Mouse (Mus musculus) adrenal gland, adult 18-20 months (tissue): ENCODE results near the gene Ccdc115. TPM values are rescaled to one million over a fixed set of nuclear protein-coding genes. Genes with fewer than 3 reads are reported as not detected.

Source experiments
- DNase-seq, 2 experiments: peaks; one replicate each; pipeline ENCODE4 v3.0.0; 2021 to 2022; ENCODE audit warnings: low spot score in 2 of 2
- long read RNA-seq, 2 experiments: library from polyadenylated mRNA; stranded (forward); transcript quantifications; one replicate each; pipeline ENCODE4 v2.0.0; 2021
- total RNA-seq, 2 experiments: library from RNA; stranded (reverse); gene quantifications; 1 replicate in 1 of 2; 2 replicates in 1 of 2; pipeline ENCODE4 v1.2.3; 2021

Gene Ccdc115
- total RNA-seq, result 10 to 100 TPM; 16.0 to 18.0 TPM
- long read RNA-seq, experiment 1, transcript Ccdc115-201 (5 exons, 1,705 nt), result major isoform, 22 of 27 reads
- long read RNA-seq, experiment 1, partial matches to known transcripts, result 1 of 27 reads
- long read RNA-seq, experiment 1, other reads (novel, unspliced or antisense), result 3 of 27 reads
- long read RNA-seq, experiment 2, transcript Ccdc115-201 (5 exons, 1,705 nt), result major isoform, 48 of 49 reads
- long read RNA-seq, experiment 2, partial matches to known transcripts, result 1 of 49 reads
- long read RNA-seq, experiment 2, other reads (novel, unspliced or antisense), result 0 of 49 reads

DNA sequence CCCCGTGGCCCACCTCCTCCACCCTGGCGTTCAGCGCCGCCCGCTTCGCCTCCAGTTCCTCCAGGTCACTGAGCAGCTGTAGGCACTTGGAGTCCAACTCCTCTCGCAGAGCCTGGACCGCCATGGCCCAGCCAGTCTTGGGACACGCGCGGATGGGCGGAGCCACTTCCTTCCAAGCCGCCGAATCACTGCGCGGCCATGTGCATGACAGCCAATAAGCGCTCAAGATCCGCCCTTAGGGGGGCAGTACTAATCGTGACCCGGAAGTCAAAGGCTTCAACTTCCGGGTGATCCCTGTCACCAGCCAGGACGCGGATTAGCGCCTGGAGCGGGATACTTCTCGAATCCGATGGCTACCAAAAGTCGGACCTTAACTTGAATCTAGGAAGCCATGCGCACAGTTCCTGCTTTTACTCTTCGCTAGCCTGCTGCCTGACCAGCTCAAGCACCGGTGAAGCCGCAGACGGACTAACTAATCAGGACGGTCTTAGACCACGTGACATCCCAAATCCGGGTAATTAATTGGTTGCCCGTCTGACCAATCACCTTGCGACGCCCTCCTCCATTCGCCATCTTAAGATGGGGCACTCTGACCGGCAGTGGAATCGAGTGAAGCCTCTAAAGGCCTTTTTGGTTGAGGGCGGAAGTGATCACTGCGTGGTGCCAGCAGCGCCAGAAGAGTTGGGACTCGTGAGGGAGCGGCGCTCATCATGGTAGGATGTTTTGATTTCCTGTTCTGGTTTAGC is at the start of gene Ccdc115, which contains the start of gene Imp4:
Gene Ccdc115 (minus strand): TSS at position 458 of the 746 bp plus-strand sequence.
Gene Imp4 (plus strand): TSS at position 637 of the 746 bp plus-strand sequence.
- DNase-seq, result peak; percentile 86 to 88

DNA sequence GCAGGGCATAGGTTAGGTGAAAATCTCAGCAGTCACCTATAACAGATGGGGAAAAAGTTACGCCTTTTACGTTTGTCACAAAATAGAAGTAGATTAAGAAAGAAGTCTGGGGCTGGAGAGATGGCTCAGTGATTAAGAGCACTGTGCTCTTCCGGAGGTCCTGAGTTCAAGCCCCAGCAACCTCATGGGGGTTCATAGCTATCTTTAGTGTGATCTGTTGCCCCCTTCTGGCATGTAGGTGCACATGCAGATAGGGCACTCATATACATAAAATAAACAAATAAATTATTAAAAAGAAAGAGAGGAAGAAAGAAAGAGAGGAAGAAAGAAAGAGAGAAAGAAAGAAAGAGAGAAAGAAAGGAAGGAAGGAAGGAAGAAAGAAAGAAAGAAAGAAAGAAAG is 47.9 kb upstream of the Ccdc115 start:
- no peak for DNase-seq

DNA sequence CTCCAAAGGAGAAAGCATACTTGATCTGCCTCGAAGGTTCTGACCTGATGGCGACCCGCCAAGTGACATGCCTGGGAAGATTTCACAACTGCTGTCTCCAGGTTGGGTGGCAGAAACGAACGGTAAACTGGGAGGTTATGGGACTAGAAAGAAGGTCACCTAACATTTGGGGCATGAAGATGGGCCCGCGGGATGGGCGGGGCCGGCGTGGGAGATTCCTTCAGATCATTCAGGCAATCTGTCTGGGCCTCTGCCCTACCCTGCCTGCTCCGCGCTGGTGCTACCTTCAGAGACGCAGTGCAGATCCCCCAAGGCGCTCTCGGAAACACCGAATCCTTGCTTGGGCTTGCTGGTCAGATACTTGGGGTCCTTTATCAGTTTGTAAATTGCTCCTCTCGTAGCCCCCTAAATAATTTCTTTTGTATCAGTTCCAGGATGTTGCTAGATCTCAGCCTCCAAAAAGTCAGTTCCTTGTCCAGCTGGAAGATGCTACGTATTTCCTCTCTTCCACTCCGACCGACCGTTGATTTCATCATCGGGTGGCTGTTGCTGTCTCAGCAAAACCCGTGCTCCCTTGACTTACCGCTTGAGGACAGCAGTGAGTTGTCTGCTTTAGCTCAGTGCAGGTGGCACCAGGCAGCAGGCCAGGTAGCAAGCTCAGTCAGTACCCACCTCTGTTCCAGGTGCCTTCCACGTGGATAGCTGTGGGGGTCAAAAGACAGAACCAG is 46.2 kb upstream of the Ccdc115 start:
- DNase-seq, result no peak

DNA sequence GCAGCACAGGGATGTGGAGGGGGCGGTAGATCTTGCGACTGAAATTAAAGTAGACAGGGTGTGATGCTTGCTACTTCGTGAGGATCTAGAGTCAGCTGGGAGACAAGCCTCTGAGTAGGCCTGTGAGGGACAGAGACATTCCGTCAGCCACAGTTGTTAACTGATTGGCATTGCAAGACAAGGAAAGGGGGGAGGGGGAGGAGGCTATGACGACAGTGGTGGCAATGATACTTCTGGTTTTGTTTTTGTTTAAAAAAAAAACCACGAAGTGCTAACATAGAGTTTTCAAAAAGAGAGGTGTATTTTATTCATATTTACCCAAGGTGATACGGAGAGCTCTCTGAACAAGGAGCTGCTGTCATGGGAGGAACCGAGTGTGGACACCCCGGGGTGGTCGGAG is 45.0 kb upstream of the Ccdc115 start:
- no peak for DNase-seq

DNA sequence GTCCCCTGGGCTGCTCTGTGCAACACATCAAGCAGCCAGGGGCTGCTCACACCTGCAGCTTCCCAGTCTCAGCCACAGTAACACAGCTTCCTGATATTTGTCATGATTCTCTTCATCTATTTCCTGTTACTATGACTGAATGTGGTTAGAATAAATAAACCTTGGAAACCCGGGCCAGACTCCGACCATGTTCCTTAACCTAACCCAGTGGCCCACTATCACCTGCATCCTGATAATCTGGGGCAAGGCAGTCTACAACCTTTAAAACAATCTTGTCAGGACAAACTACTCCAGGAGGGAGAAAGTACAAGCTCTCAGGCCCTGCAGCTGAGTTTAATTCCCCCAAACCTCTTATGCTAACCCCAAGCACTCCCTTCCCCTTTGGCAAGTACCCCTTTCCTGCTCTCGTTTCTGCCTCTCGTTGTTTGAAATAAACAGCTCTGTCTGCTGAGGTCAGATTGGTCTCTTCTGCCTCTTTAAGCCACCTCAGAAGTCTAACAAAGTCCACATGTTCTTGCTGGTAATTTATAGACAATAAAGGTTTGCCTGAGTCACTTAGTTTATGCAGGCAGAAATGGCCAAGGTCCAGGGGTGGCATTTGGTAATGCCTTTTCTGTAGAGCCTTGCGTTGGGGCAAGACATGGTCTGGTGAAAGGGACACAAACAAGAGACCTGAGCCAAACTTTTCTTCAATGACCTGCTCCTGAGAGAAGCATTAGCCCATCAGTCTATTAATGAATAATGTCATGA is 42.6 kb upstream of the Ccdc115 start:
- DNase-seq, result no peak

DNA sequence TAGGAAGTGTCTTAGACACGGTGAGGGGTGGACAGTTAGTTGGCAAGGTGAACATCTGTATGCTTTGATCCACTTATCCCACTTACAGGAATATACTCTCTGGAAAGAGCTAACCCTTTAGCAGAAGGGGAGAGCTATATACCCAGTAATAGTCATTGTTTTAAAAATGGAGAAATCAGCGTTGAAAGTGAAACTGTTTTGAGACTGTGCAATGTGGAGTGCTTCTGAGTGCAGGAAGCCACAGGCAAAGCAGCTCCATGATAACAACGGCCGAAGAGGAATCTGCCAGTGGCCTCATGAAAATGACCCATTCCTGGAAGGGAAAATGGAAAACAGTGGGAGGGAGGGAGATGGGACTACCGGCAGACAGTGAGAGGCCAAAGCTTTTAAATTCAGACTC is 41.3 kb upstream of the Ccdc115 start:
- DNase-seq, result no peak

DNA sequence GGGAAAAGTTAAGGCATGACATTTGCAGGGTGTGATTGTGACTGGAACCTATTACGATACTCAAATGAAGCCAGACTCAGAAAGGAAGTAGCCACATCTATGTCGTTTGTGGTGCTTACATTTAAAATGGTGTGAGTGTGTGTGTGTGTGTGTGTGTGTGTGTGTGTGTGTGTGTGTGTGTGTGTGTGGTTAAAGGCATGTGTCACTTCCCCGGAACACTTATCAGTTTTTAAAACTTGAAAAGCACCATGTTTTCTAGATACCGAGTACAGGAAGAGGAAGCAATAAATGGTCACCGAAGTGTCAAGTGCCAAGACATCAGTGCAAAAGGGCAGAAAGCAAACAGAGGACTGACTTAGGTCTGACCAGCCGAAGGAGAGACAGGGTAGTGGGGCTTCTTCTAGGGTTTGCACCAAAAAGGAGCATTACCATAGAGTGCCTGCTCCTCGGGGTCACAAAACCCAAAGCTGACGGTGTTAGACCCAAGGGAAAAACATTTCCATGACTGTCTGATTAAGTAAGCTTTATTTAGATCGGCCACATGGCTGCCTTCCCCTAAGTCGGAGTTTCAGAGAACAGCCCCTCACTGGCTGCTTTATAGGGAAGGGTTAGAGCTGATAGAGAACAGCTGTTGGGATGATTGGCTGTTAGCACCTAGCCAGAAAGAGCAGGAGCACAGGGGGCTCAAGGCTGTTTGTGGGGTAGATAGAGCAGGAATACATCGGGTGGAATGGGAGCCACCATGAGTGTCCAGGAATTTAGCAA is 39.6 kb upstream of the Ccdc115 start:
- no peak for DNase-seq

DNA sequence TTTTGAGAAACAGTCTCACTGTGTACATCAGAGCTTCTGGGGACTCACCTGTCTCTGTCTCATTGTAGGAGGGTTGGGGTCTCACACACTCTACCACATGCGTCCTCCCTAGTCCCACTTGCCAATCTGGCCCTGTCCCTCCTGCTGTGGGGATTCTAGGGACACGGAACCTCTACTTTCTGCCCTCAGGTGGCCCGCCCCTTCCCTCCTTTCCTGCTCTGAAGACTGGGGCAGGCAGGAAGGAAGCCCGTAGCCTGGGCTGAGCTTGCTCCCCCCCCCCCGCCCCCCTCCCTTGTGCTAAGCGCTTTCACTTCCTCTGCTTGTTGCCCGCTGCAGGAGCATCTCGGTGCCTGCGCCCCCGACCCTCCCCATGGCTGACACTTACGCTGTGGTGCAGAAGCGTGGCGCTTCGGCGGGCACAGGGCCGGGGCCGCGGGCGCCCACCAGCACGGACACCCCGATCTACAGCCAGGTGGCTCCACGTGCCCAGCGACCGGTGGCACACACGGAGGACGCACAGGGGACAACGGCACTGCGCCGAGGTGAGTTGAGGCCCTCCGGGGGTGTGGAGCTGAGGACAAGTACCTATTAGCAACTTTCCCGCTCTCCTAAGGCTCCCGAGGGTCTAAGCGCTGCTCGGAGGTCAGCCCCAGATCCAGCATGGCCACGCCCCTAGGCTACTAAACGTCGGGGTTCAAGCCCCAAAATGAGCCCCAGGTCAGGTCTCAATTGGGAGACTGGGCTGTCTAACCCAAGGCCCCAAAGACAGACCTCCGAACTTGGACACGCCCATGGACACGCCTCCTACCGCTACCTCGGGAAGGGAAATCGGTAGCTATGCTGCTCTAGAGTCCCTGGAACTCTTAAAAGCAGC is 33.2 kb upstream of the Ccdc115 start:
- DNase-seq, result peak; percentile 27 to 33

DNA sequence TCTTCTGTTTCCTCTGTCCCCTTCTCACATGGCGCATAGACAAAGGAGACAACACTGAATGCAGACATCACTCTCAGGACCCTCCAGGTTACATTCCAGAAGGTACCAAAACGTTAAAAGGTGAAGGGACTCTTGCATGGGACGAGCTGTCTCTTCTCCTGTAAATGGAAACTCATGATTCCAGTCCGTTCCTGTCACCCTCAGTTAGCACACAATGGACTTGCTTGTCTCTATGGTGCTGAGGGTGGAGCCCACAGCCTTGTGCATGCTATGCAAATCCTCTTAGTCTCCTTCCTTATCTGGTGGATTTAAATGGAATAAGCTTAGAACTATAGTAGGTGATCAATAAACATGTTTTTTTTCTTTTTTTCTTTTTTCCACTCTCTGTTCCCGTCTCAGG is 30.3 kb upstream of the Ccdc115 start:
- no peak for DNase-seq

DNA sequence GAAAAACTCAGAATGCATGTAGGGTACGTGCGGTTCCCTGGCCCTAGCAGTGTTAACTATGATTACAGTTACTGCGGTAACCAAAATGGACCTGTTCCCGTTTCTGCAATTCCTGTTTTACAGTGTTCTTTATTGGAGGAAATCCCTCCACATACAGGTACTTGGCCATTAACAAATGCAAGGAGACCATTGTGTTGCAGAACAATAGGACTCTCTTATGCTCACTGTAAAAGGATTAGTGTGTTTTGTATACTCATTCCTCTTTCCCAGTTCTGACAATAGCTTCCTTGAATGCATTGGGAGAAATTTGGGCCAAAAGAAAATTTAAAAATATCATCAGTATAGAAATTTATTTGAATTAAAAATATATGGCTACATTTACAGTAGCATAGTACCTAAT is 29.0 kb upstream of the Ccdc115 start:
- no peak for DNase-seq

DNA sequence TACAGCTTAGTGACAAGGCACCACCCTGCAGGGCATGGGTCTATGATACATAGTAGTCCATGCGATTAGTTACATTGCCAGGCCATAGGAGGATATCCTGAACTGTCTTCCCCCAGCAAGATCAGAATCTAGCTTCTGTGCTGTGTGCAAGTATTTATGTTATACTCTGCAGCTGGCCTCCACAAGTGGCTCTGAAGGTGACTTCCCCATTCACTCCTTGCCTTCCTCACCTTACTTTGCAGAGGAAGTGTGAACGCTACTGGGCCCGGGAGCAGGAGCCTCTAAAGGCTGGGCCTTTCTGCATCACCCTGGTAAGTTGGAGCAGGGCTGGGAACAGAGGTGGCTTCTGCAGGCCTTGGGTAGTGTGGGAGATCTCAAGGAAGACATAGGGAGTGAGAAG is 28.6 kb upstream of the Ccdc115 start:
- DNase-seq, result no peak

DNA sequence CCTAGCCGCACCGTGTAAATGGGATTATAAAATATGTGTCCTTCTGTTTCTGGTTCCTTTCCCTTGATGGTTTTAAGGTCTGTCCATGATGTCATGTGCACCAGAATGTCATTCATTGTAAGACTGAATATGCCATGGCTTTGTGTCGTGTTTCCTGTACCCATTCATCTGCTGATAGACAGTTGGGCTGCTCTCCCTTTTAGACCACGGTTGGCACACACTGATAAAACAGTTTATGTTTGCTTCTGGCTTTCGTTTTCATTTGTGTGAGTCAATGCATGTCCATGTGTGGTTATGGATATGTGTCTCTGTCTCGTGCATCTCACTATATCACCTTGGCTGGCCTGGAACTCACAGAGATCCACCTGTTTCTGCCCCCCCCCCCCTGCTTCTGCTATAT is 26.0 kb upstream of the Ccdc115 start:
- DNase-seq, result no peak

DNA sequence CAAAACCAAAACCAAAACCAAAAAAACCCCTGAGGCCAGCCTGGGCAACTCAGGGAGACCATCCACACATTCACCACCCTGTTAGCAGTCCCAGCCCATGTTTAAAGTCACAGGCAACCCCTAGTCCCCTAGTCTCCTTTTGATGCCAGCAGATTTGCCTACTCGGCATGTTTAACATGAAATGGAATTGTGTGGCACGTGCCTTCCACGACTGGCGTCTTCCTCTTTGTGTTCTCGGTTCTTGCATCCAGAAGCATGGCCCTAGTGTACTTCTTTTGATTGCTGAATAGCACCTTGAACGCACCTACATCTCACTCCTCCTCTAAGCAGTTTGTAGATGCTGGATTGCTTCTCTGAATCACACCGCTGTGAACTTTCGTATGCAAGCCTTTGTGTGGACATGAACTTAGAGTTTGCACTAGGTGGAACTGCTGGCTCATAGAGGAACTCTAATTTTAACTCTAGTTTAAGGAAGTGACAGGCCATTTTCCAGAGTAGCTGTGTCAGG is 24.9 kb upstream of the Ccdc115 start:
- no peak for DNase-seq

DNA sequence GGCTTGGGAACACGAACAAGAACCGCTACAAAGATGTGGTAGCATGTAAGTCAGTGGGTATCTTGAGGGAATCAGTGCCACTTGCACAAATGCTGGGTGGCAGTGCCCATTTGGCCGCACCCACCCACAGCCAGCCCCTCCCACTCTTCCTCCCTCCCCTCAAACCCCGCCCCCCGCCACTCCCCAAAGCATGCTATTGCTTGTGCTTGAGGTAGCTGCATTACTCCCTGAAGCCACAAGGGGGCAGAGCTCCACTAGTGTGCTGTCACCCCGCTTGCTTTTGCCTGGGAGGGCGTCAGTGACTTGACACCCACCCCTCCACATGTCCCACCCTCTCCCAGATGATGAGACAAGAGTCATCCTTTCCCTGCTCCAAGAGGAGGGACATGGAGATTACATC is 23.3 kb upstream of the Ccdc115 start:
- DNase-seq, result peak; percentile 38 to 51

DNA sequence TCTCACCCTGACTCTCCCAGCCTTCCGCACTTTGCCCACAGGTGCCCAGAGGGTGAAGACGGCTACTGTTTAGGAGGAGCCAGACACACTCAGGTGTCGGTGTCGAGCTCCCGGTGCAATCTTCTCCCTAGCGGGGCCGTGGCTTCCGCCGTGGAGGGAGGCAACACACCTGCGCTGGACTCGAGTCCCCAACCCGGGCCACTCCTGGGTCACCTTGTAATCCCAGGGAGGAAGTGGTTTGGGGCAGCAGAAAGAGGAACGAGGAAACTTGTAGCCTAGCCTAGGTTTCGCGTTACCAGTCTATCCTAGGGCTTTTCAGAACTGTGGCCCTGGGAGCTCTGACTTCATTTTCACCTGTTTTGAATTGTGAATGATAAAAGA is 20.6 kb upstream of the Ccdc115 start:
- peak in 1 of 2 experiments; percentile 38 for DNase-seq

DNA sequence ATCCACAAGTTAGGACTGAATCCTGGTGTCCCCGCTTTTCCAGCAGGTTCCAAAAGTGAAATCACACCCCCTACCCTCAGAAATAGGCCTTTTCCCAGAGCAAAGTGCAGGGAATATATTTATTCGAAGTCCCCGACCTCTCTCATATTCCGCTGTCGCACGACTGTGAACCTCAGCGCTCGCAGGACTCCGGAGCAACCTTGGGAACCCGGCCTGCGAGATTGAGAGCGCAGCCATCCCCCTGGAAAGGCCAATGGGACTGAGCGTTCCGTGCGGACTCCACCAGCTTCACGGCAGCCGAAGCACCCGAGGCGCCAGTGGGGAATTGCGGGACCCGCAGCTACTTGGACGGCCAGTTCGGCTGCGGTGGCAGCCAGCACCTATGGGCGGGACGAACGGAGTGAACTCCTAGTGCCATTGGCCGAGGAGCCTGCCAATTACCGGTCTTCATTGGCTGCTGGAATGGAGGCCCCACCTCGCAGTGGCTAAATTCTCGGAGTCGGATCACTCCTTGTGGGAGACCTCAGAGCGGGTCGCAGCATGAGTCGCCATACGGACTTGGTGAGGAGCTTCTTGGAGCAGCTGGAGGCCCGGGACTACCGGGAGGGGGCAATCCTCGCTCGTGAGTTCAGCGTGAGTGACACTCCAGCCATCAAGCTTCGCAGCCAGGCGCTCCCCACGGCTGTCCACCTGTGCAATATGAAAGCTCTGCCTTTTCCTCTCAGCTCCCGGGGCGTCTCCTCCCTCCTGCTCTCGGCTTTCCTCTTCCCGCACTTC is 20.0 kb upstream of the Ccdc115 start, which contains the start of gene Ptpn18:
Gene Ptpn18 (plus strand): TSS at position 479 of the 777 bp plus-strand sequence.
- DNase-seq, result peak; percentile 92

DNA sequence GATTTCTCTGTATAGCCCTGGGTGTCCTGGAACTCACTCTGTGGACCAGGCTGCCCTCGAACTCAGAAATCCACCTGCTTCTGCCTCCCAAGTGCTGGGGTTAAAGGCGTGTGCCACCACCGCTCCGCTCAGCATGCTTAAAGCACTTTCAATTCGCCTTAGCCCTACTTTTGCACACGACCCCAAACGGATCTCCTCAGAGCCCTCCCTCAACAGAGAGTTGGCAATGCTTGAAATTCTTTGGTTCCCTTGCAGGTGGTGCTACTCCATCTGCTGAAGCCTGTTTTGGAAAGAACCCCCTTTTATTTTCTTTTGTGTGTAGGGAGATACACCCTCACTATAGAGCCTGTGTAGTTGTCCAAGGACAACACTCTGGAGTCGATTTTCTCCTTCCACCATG is 19.0 kb upstream of the Ccdc115 start:
- no peak for DNase-seq

DNA sequence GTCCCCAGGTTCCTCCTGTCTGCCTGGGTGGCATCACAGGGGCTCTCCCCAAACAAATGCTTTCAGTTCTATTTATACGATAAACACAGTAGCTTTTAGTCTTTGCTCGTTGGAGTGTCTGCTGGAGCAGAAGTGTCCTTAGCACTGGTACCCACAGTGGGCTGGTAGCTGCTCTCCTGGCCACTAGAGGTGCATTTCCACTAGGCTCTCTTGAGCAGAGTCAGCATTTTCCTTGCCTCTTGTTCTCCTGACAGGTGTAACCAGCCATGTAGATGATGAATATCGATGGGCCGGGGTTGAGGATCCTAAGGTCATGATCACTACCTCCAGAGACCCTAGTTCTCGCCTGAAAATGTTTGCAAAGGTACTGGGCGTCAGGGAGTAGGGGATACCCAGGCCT is 3.7 kb upstream of the Ccdc115 start:
- DNase-seq, result no peak
